Comparison of ENCODE assay signal across 32 mouse cellular contexts in genomic region chr2:113798605-113799004, GRCm38 (mm10). TPM values are rescaled to one million over a fixed set of nuclear protein-coding genes. Genes with fewer than 3 reads are reported as not detected.
A peak's percentile ranks its signal among the peaks of the same experiment; 100 is the strongest.
DNase-seq lines count a peak whose midpoint lies in the region; ATAC-seq lines count a peak whose summit lies in the region.
"Had no signal": no experiment of that assay in that cellular context is flagged by ENCODE, and none has a peak within 500 bp of the region (broad histone marks: within the 10 kb centered on the region; RNA-seq: fewer than 3 reads in every experiment).

No protein-coding gene starts in this region.

- H3K9me3 ChIP-seq in forebrain, embryonic 15.5 days, result no peaks in the 10 kb centered on the region
- no peaks in the 10 kb centered on the region for H3K9me3 ChIP-seq in forebrain, embryonic 12.5 days
- H3K9me3 ChIP-seq in limb, embryonic 15.5 days, result no peaks in the 10 kb centered on the region
- H3K9me3 ChIP-seq: embryonic facial prominence, embryonic 10.5 days; embryonic facial prominence, embryonic 13.5 days; forebrain, embryonic 10.5 days; heart, embryonic 13.5 days had no signal

- H3K27me3 ChIP-seq in forebrain, embryonic 15.5 days, result no peaks in the 10 kb centered on the region
- H3K27me3 ChIP-seq in forebrain, embryonic 12.5 days, result no peaks in the 10 kb centered on the region
- H3K27me3 ChIP-seq in limb, embryonic 15.5 days, result no peaks in the 10 kb centered on the region
- H3K27me3 ChIP-seq: CH12.LX; heart, embryonic 13.5 days had no signal

- peak; percentile 31; the same call in 1 of the 2 replicates for ATAC-seq in forebrain, embryonic 15.5 days (replicated peaks)
- ATAC-seq in forebrain, embryonic 12.5 days (ENCODE audit: low FRiP score), result no peak
- peak; percentile 65; the same call in 1 of the 2 replicates for ATAC-seq in limb, embryonic 15.5 days (ENCODE audit: insufficient number of reproducible peaks, low FRiP score, low TSS enrichment, low read depth)
- ATAC-seq: forebrain, embryonic 14.5 days; hindbrain, postnatal 0 days; inflammation-experienced regulatory T-cells, adult 6 months; intestine, embryonic 16.5 days; Patski had no signal

- H3K4me1 ChIP-seq in forebrain, embryonic 15.5 days, result no peaks in the 10 kb centered on the region
- no peaks in the 10 kb centered on the region for H3K4me1 ChIP-seq in forebrain, embryonic 12.5 days
- peaks cover 6% of the 10 kb centered on the region; the same call in 1 of the 2 replicates for H3K4me1 ChIP-seq in limb, embryonic 15.5 days
- H3K4me1 ChIP-seq: forebrain, embryonic 10.5 days; heart, embryonic 13.5 days had no signal

- WGBS in forebrain, embryonic 15.5 days, result 84% methylated on average over 13 of the region's 13 CpGs
- WGBS in forebrain, embryonic 12.5 days, result 92% methylated on average over 13 of the region's 13 CpGs
- WGBS in limb, embryonic 15.5 days, result 39% methylated on average over 13 of the region's 13 CpGs

- H3K4me2 ChIP-seq in forebrain, embryonic 15.5 days (replicated peaks), result no peak overlapping the region
- H3K4me2 ChIP-seq in forebrain, embryonic 12.5 days, result no peak overlapping the region
- no peak overlapping the region for H3K4me2 ChIP-seq in limb, embryonic 15.5 days
- H3K4me2 ChIP-seq: embryonic facial prominence, embryonic 13.5 days; heart, embryonic 13.5 days; hindbrain, embryonic 14.5 days had no signal

- no peak overlapping the region for H3K9ac ChIP-seq in forebrain, embryonic 15.5 days (replicated peaks)
- no peak overlapping the region for H3K9ac ChIP-seq in forebrain, embryonic 12.5 days
- no peak overlapping the region for H3K9ac ChIP-seq in limb, embryonic 15.5 days
- H3K9ac ChIP-seq: embryonic facial prominence, embryonic 13.5 days; heart, embryonic 13.5 days; hindbrain, embryonic 14.5 days had no signal

- H3K27ac ChIP-seq in forebrain, embryonic 15.5 days (replicated peaks), result no peak overlapping the region
- H3K27ac ChIP-seq in forebrain, embryonic 12.5 days, result no peak overlapping the region
- peak overlapping the region; percentile 27 for H3K27ac ChIP-seq in limb, embryonic 15.5 days
- H3K27ac ChIP-seq: embryonic facial prominence, embryonic 10.5 days; embryonic facial prominence, embryonic 13.5 days; forebrain, embryonic 10.5 days; gastrocnemius, adult 2 months; heart, embryonic 13.5 days; hindbrain, embryonic 14.5 days; hindbrain, postnatal 0 days had no signal

- DNase-seq in cerebellum, postnatal 10 days, result peak; percentile 29 to 38
- DNase-seq in cerebellum, postnatal 4 days (ENCODE audit: low spot score in 2 of 2), result no peak
- peak; percentile 16 for DNase-seq in fat pad, adult 2 months (ENCODE audit: extremely low read depth, low read depth, low spot score)
- DNase-seq in left cerebral cortex, adult 8-10 months (ENCODE audit: low spot score in 2 of 2), result no peak
- DNase-seq: adrenal gland, postnatal 10 days; adrenal gland, postnatal 36 days; B cell, adult 2 months; cerebellum, adult 11-12 months; cerebellum, adult 9-10 months; embryo, embryonic 11 days; gastrocnemius, adult 2 months; gastrocnemius, postnatal 14 days; heart, adult 18-20 months; heart, postnatal 14 days; heart, postnatal 4 days; kidney, adult 18-20 months had no signal

- H3K36me3 ChIP-seq in forebrain, embryonic 15.5 days, result 0 out of 2 replicates have a peak, but pooled peaks cover 5% of the 10 kb centered on the region
- no peaks in the 10 kb centered on the region for H3K36me3 ChIP-seq in forebrain, embryonic 12.5 days (replicated peaks)
- no peaks in the 10 kb centered on the region for H3K36me3 ChIP-seq in limb, embryonic 15.5 days
- H3K36me3 ChIP-seq: embryonic facial prominence, embryonic 10.5 days; embryonic facial prominence, embryonic 13.5 days; forebrain, embryonic 10.5 days; G1E; heart, embryonic 13.5 days had no signal

- no peak overlapping the region for H3K4me3 ChIP-seq in forebrain, embryonic 15.5 days
- no peak overlapping the region for H3K4me3 ChIP-seq in forebrain, embryonic 12.5 days (replicated peaks)
- no peak overlapping the region for H3K4me3 ChIP-seq in limb, embryonic 15.5 days
- H3K4me3 ChIP-seq: embryonic facial prominence, embryonic 10.5 days; embryonic facial prominence, embryonic 13.5 days; erythroblast, embryonic 14.5 days; forebrain, embryonic 10.5 days; gastrocnemius, adult 2 months; heart, embryonic 13.5 days had no signal

RNA-seq across cellular contexts. Expression of gene Scg5, which starts 30.3 kb away (rescaled TPM):
- 193 and 207 TPM in 2 replicates for polyA plus RNA-seq in forebrain, embryonic 15.5 days (2015; fragmentation: Nextera tagmentation; extraction: Ambion mirVana)
- polyA plus RNA-seq in forebrain, embryonic 12.5 days (2016; fragmentation: Nextera tagmentation; extraction: Ambion mirVana), result 67.8 and 71.2 TPM in 2 replicates
- 0.96 and 1.2 TPM in 2 replicates for polyA plus RNA-seq in limb, embryonic 15.5 days (2015; fragmentation: Nextera tagmentation; extraction: Ambion mirVana)
- 100 to 1,000 TPM; 482 to 536 (median 524) TPM for total RNA-seq in left cerebral cortex, adult 8-10 months (2022)
- total RNA-seq: CH12.LX; gastrocnemius, adult 2 months had no signal
- polyA plus RNA-seq: G1E had no signal

RNA-seq across cellular contexts. Expression of gene Grem1, which starts 40.2 kb away (rescaled TPM):
- polyA plus RNA-seq in forebrain, embryonic 15.5 days (2015; fragmentation: Nextera tagmentation; extraction: Ambion mirVana), result 0.74 and 0.79 TPM in 2 replicates
- 0.44 and 0.57 TPM in 2 replicates for polyA plus RNA-seq in forebrain, embryonic 12.5 days (2016; fragmentation: Nextera tagmentation; extraction: Ambion mirVana)
- polyA plus RNA-seq in limb, embryonic 15.5 days (2015; fragmentation: Nextera tagmentation; extraction: Ambion mirVana), result 2.9 and 3.3 TPM in 2 replicates
- 1 to 10 TPM; 1.2 to 1.6 (median 1.4) TPM for total RNA-seq in left cerebral cortex, adult 8-10 months (2022)
- total RNA-seq: CH12.LX; gastrocnemius, adult 2 months; heart, postnatal 14 days; heart, postnatal 4 days had no signal
- polyA plus RNA-seq: erythroblast, embryonic 14.5 days; G1E; inflammation-experienced regulatory T-cells, adult 6 months had no signal

RNA-seq across cellular contexts. Expression of gene Arhgap11a, which starts 49.9 kb away (rescaled TPM):
- polyA plus RNA-seq in forebrain, embryonic 15.5 days (2015; fragmentation: Nextera tagmentation; extraction: Ambion mirVana), result 31.3 and 34.2 TPM in 2 replicates
- 66.3 and 70.4 TPM in 2 replicates for polyA plus RNA-seq in forebrain, embryonic 12.5 days (2016; fragmentation: Nextera tagmentation; extraction: Ambion mirVana)
- polyA plus RNA-seq in limb, embryonic 15.5 days (2015; fragmentation: Nextera tagmentation; extraction: Ambion mirVana), result 19.0 and 20.1 TPM in 2 replicates
- total RNA-seq in left cerebral cortex, adult 8-10 months (2022), result 1 to 10 TPM; 2.7 to 3.3 (median 2.8) TPM

Comparison
In these comparisons a context has a peak if more than half of its experiments do, and no peak if none do; other contexts are left out.
1. DNase-seq: peak in cerebellum, postnatal 10 days (2 of 2) and fat pad, adult 2 months (single experiment); none in cerebellum, postnatal 4 days (0 of 2) and left cerebral cortex, adult 8-10 months (0 of 2).
2. RNA of gene Scg5, which starts 30.3 kb away (polyA plus RNA-seq): 193 to 207 TPM in forebrain, embryonic 15.5 days and 67.8 to 71.2 TPM in forebrain, embryonic 12.5 days; 0.96 to 1.2 TPM in limb, embryonic 15.5 days; every median in the first group is over 10 times any median in the second.